Mouse (Mus musculus): ENCODE measurements at regions not wholly inside any gene's neighbourhood (a gene's known extent, or its start where the extent isn't known, plus 50 kb on each side); places are given as distances from the start of the nearest gene placed in this dataset.

DNA sequence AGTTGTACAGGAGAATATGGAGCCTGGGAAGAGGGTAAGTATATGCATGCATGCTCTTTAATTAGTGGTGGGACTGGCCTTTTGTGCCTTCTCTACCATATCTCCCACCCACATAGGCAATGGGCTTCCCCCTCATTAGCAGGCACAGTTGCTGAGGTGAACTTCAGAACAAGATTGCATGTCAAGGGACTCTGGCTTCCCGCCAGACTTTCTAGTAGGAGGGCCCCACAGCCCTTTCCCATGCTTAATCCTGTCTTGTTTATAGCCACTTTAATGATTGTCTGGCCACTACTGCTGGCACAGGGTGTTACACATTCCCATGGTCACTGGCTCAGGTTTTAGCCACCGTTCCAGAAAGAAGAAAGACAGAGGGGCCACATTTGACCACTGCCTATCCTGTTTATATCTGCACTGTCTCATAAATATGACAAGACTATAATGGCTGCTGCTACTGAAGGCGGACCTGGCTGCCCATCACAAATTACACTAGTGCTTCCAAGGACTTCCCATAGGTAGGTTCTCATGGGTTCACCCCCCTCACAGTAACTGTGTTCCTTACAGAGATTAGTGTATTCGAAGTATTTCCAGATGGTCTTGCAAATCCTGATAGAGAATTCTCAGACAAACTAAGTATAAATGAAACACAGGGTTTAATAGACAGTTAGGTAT lies 362.6 kb downstream of the Fat4 start:
- TF ChIP-seq POLR2A (IDR thresholded peaks at IDR 0.05; ENCODE audit: borderline replicate concordance, low read depth, low read length) (no peak), CTCF (IDR thresholded peaks at IDR 0.05; ENCODE audit: low read depth, low read length) (no peak)
